Mouse (Mus musculus): Measurements from ENCODE around the gene Kazald1. TPM values are rescaled to one million over a fixed set of nuclear protein-coding genes. Genes with fewer than 3 reads are reported as not detected.

The Kazald1 gene
- polyA plus RNA-seq, 1 experiment from 2014 or later: 64.9 TPM

- ATAC-seq (ENCODE audit: low read depth): no peak
- Histone ChIP-seq H3K27ac (replicated peaks; ENCODE audit: low read depth, low read length) (peak overlapping the region; percentile 35; the same call in 1 of the 2 replicates), H3K4me1 (ENCODE audit: control insufficient read depth, insufficient read depth, low read length) (peaks cover 13% of the 10 kb centered on the region), H3K9ac (ENCODE audit: low read depth, low read length) (no peak overlapping the region), H3K36me3 (ENCODE audit: control insufficient read depth, insufficient read depth, low read length) (peaks cover 38% of the 10 kb centered on the region), H3K4me2 (ENCODE audit: low read depth, low read length) (no peak overlapping the region), H3K27me3 (replicated peaks; ENCODE audit: control insufficient read depth, insufficient read depth, low read length) (no peaks in the 10 kb centered on the region), H3K9me3 (ENCODE audit: control insufficient read depth, low read length) (no peaks in the 10 kb centered on the region), H3K4me3 (ENCODE audit: low read depth, low read length) (no peak overlapping the region)
- WGBS: 72% methylated on average over 6 of the region's 6 CpGs
- DNase-seq (ENCODE audit: low spot score): no peak
These were observed 19.9 kb upstream of the Kazald1 start for GRCm38 (mm10) chr19:45054892-45055690.

- Histone ChIP-seq H3K27me3 (replicated peaks; ENCODE audit: control insufficient read depth, insufficient read depth, low read length) (no peaks in the 10 kb centered on the region), H3K36me3 (ENCODE audit: control insufficient read depth, insufficient read depth, low read length) (peaks cover 27% of the 10 kb centered on the region; the same call in 1 of the 2 replicates), H3K4me2 (ENCODE audit: low read depth, low read length) (peak overlapping the region; percentile 77; the same call in 1 of the 2 replicates), H3K27ac (replicated peaks; ENCODE audit: low read depth, low read length) (0 out of 2 replicates have a peak overlapping the region, but pooled peaks have one; percentile 97), H3K9me3 (ENCODE audit: control insufficient read depth, low read length) (no peaks in the 10 kb centered on the region), H3K9ac (ENCODE audit: low read depth, low read length) (no peak overlapping the region), H3K4me3 (ENCODE audit: low read depth, low read length) (no peak overlapping the region), H3K4me1 (ENCODE audit: control insufficient read depth, insufficient read depth, low read length) (peaks cover 13% of the 10 kb centered on the region)
- 47% methylated on average over 4 of the region's 4 CpGs for WGBS
- peak; percentile 16; the same call in 1 of the 2 replicates for ATAC-seq (ENCODE audit: low read depth)
- DNase-seq (ENCODE audit: low spot score): peak; percentile 87
These were observed 18.7 kb upstream of the Kazald1 start for GRCm38 (mm10) chr19:45056364-45056763.

GRCm38 (mm10) chr19:45056908-45057698 is 17.9 kb upstream of the Kazald1 start:
- H3K4me2 ChIP-seq (ENCODE audit: low read depth, low read length): peak overlapping the region; percentile 77
- H3K36me3 ChIP-seq (ENCODE audit: control insufficient read depth, insufficient read depth, low read length): peaks cover 20% of the 10 kb centered on the region; the same call in 1 of the 2 replicates
- peak overlapping the region; percentile 61 for H3K4me3 ChIP-seq (ENCODE audit: low read depth, low read length)
- peak overlapping the region; percentile 88 for H3K9ac ChIP-seq (ENCODE audit: low read depth, low read length)
- H3K27ac ChIP-seq (replicated peaks; ENCODE audit: low read depth, low read length): peak overlapping the region; percentile 97
- peaks cover 13% of the 10 kb centered on the region for H3K4me1 ChIP-seq (ENCODE audit: control insufficient read depth, insufficient read depth, low read length)
- WGBS: 70% methylated on average over 7 of the region's 7 CpGs
- ATAC-seq (ENCODE audit: low read depth): no peak
- no peak for DNase-seq (ENCODE audit: low spot score)
- H3K27me3 ChIP-seq (replicated peaks; ENCODE audit: control insufficient read depth, insufficient read depth, low read length): no peaks in the 10 kb centered on the region
- no peaks in the 10 kb centered on the region for H3K9me3 ChIP-seq (ENCODE audit: control insufficient read depth, low read length)

GRCm38 (mm10) chr19:45057724-45058112 is 17.3 kb upstream of the Kazald1 start:
- peak overlapping the region; percentile 97 for H3K27ac ChIP-seq (replicated peaks; ENCODE audit: low read depth, low read length)
- peaks cover 13% of the 10 kb centered on the region for H3K4me1 ChIP-seq (ENCODE audit: control insufficient read depth, insufficient read depth, low read length)
- ATAC-seq (ENCODE audit: low read depth): no peak
- peak; percentile 41 for DNase-seq (ENCODE audit: low spot score)
- peak overlapping the region; percentile 61 for H3K4me3 ChIP-seq (ENCODE audit: low read depth, low read length)
- H3K36me3 ChIP-seq (ENCODE audit: control insufficient read depth, insufficient read depth, low read length): peaks cover 14% of the 10 kb centered on the region; the same call in 1 of the 2 replicates
- no peaks in the 10 kb centered on the region for H3K27me3 ChIP-seq (replicated peaks; ENCODE audit: control insufficient read depth, insufficient read depth, low read length)
- H3K9me3 ChIP-seq (ENCODE audit: control insufficient read depth, low read length): no peaks in the 10 kb centered on the region
- H3K9ac ChIP-seq (ENCODE audit: low read depth, low read length): peak overlapping the region; percentile 88
- peak overlapping the region; percentile 77 for H3K4me2 ChIP-seq (ENCODE audit: low read depth, low read length)
- 35% methylated on average over 7 of the region's 7 CpGs for WGBS

- WGBS: under 1% methylated on average over 34 of the region's 34 CpGs
- ATAC-seq (ENCODE audit: low read depth) (peak; percentile 93), DNase-seq (ENCODE audit: low spot score) (peak; percentile 99)
- Histone ChIP-seq H3K9me3 (ENCODE audit: control insufficient read depth, low read length) (no peaks in the 10 kb centered on the region), H3K4me2 (ENCODE audit: low read depth, low read length) (peak overlapping the region; percentile 77), H3K36me3 (ENCODE audit: control insufficient read depth, insufficient read depth, low read length) (peaks cover 8% of the 10 kb centered on the region; the same call in 1 of the 2 replicates), H3K4me1 (ENCODE audit: control insufficient read depth, insufficient read depth, low read length) (peaks cover 13% of the 10 kb centered on the region), H3K4me3 (ENCODE audit: low read depth, low read length) (peak overlapping the region; percentile 61), H3K27me3 (replicated peaks; ENCODE audit: control insufficient read depth, insufficient read depth, low read length) (no peaks in the 10 kb centered on the region), H3K27ac (replicated peaks; ENCODE audit: low read depth, low read length) (peak overlapping the region; percentile 97), H3K9ac (ENCODE audit: low read depth, low read length) (peak overlapping the region; percentile 88)
These were observed 16.8 kb upstream of the Kazald1 start for GRCm38 (mm10) chr19:45058113-45058839.

- Histone ChIP-seq H3K4me3 (ENCODE audit: low read depth, low read length) (peak overlapping the region; percentile 61), H3K4me2 (ENCODE audit: low read depth, low read length) (peak overlapping the region; percentile 77), H3K27me3 (replicated peaks; ENCODE audit: control insufficient read depth, insufficient read depth, low read length) (peaks cover 5% of the 10 kb centered on the region), H3K9ac (ENCODE audit: low read depth, low read length) (peak overlapping the region; percentile 88), H3K36me3 (ENCODE audit: control insufficient read depth, insufficient read depth, low read length) (0 out of 2 replicates have a peak, but pooled peaks cover 3% of the 10 kb centered on the region), H3K9me3 (ENCODE audit: control insufficient read depth, low read length) (no peaks in the 10 kb centered on the region), H3K4me1 (ENCODE audit: control insufficient read depth, insufficient read depth, low read length) (peaks cover 13% of the 10 kb centered on the region), H3K27ac (replicated peaks; ENCODE audit: low read depth, low read length) (peak overlapping the region; percentile 97)
- ATAC-seq (ENCODE audit: low read depth): no peak; the same call in 1 of the 2 replicates
- DNase-seq (ENCODE audit: low spot score): no peak
- 1% methylated on average over 14 of the region's 14 CpGs for WGBS
These were observed 16.2 kb upstream of the Kazald1 start for GRCm38 (mm10) chr19:45058841-45059240.

- Histone ChIP-seq H3K9ac (ENCODE audit: low read depth, low read length) (no peak overlapping the region), H3K36me3 (ENCODE audit: control insufficient read depth, insufficient read depth, low read length) (no peaks in the 10 kb centered on the region), H3K4me3 (ENCODE audit: low read depth, low read length) (no peak overlapping the region), H3K27ac (replicated peaks; ENCODE audit: low read depth, low read length) (no peak overlapping the region), H3K4me2 (ENCODE audit: low read depth, low read length) (peak overlapping the region; percentile 21; the same call in 1 of the 2 replicates), H3K4me1 (ENCODE audit: control insufficient read depth, insufficient read depth, low read length) (no peaks in the 10 kb centered on the region), H3K9me3 (ENCODE audit: control insufficient read depth, low read length) (no peaks in the 10 kb centered on the region), H3K27me3 (replicated peaks; ENCODE audit: control insufficient read depth, insufficient read depth, low read length) (peaks cover 54% of the 10 kb centered on the region)
- DNase-seq (ENCODE audit: low spot score) (no peak), ATAC-seq (ENCODE audit: low read depth) (peak; percentile 39; the same call in 1 of the 2 replicates)
- WGBS: 41% methylated on average over 19 of the region's 20 CpGs
These were observed 11.3 kb upstream of the Kazald1 start for GRCm38 (mm10) chr19:45063565-45064292.

Measured in embryonic facial prominence, embryonic 14.5 days (tissue).